Mouse (Mus musculus): ENCODE results near the gene Ppp4r2. TPM values are rescaled to one million over a fixed set of nuclear protein-coding genes. Genes with fewer than 3 reads are reported as not detected.

Ppp4r2 gene
- polyA plus RNA-seq, 1 experiment from 2014 or later: 26.6 TPM

DNA sequence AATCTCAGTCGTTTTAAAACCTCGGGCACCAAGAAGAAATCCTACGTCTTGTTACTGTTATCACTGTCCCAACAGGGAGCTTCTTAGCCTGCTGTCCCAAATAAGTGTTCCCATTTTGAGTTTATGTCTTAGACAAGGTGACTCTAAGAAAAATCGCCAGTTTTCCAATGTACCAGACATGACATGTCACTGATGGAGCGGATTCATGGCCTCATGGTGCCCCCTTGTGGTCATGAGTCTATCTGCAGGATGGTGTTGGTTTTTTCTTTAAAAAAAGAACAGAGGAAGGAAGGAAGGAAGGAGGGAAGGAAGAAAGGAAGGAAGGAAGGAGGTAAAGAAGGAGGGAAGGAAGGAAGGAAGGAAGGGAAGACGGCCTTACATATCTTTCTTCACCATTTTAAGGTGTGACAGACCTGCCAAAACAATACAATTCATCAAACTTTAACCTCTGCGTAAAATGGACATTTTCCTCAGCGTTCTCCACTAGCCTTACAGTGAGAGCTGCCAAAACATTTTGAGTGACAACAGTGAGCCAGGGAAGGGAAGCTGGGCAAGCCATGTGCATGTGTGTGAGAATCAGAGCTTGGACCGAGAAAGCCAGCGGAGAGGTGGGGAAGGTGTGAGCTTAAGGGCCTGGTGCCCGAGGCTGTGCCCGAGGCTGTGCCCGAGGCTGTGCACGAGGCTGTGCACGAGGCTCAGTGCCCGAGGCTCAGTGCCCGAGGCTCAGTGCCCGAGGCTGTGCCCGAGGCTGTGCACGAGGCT lies 42.6 kb downstream of the Ppp4r2 start:
- WGBS: 69% methylated on average over 20 of the region's 20 CpGs
- no peak overlapping the region for H3K4me3 ChIP-seq (replicated peaks; ENCODE audit: low read length)

DNA sequence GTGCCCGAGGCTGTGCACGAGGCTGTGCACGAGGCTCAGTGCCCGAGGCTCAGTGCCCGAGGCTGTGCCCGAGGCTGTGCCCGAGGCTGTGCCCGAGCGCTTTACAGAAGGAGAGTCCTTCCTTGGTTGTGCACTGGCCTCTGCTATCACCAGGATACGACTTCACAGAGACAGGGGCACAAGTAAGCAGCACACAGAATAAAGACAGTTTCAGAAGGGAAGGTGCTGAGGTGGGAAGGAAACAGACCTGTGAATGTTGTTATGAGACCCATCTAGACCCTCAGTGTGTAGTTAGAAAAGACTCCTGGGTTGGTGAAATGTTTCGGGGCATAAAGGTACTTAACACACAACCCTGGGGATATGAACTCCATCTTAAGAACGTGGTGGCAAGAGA lies 43.2 kb downstream of the Ppp4r2 start:
- DNase-seq (ENCODE audit: low spot score) (no peak), ATAC-seq (ENCODE audit: low FRiP score) (no peak)
- no peak overlapping the region for H3K4me3 ChIP-seq (replicated peaks; ENCODE audit: low read length)
- no peaks in the 10 kb centered on the region for H3K4me1 ChIP-seq (replicated peaks; ENCODE audit: control insufficient read depth, insufficient read depth, low read length)
- no peak overlapping the region for H3K9ac ChIP-seq
- no peaks in the 10 kb centered on the region for H3K9me3 ChIP-seq (ENCODE audit: control insufficient read depth, low read length)
- no peak overlapping the region for H3K4me2 ChIP-seq (replicated peaks)
- H3K36me3 ChIP-seq (replicated peaks; ENCODE audit: control insufficient read depth, insufficient read depth): no peaks in the 10 kb centered on the region
- WGBS: 86% methylated on average over 12 of the region's 12 CpGs
- no peak overlapping the region for H3K27ac ChIP-seq
- no peaks in the 10 kb centered on the region for H3K27me3 ChIP-seq (ENCODE audit: control insufficient read depth, insufficient read depth, low read length)

More for the DNA sequence above, 42.6 kb downstream of the Ppp4r2 start:
- DNase-seq (ENCODE audit: low spot score): peak; percentile 93
- no peaks in the 10 kb centered on the region for H3K27me3 ChIP-seq (ENCODE audit: control insufficient read depth, insufficient read depth, low read length)
- H3K9me3 ChIP-seq (ENCODE audit: control insufficient read depth, low read length): no peaks in the 10 kb centered on the region
- no peaks in the 10 kb centered on the region for H3K4me1 ChIP-seq (replicated peaks; ENCODE audit: control insufficient read depth, insufficient read depth, low read length)
- H3K36me3 ChIP-seq (replicated peaks; ENCODE audit: control insufficient read depth, insufficient read depth): no peaks in the 10 kb centered on the region
- ATAC-seq (ENCODE audit: low FRiP score): no peak; the same call in 1 of the 2 replicates
- H3K27ac ChIP-seq: no peak overlapping the region
- no peak overlapping the region for H3K9ac ChIP-seq
- no peak overlapping the region for H3K4me2 ChIP-seq (replicated peaks)

DNA sequence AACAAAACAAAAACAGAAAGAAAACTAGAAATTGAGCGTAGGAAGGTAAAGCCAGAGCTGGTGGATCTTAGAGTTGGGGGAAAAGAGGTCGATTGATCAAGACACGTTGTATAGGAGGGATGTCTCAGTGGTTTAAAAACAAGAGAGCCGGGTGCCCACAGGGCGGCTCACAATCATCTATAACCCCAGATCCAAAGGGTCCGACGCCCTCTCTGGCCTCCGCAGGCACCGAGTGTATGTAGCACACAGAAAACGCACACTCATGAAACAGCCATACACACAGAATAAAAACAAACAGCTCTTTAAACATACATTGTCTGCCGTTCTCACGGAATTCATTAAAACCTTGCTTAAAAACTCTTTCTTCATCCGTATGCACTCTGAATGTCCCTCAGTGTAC lies 45.1 kb downstream of the Ppp4r2 start:
- Histone ChIP-seq H3K27me3 (ENCODE audit: control insufficient read depth, insufficient read depth, low read length) (no peaks in the 10 kb centered on the region), H3K27ac (no peak overlapping the region), H3K4me1 (replicated peaks; ENCODE audit: control insufficient read depth, insufficient read depth, low read length) (no peaks in the 10 kb centered on the region), H3K9me3 (ENCODE audit: control insufficient read depth, low read length) (no peaks in the 10 kb centered on the region), H3K36me3 (replicated peaks; ENCODE audit: control insufficient read depth, insufficient read depth) (no peaks in the 10 kb centered on the region), H3K4me3 (replicated peaks; ENCODE audit: low read length) (no peak overlapping the region), H3K9ac (no peak overlapping the region), H3K4me2 (replicated peaks) (no peak overlapping the region)
- 82% methylated on average over 13 of the region's 13 CpGs for WGBS
- ATAC-seq (ENCODE audit: low FRiP score) (no peak), DNase-seq (ENCODE audit: low spot score) (no peak)

DNA sequence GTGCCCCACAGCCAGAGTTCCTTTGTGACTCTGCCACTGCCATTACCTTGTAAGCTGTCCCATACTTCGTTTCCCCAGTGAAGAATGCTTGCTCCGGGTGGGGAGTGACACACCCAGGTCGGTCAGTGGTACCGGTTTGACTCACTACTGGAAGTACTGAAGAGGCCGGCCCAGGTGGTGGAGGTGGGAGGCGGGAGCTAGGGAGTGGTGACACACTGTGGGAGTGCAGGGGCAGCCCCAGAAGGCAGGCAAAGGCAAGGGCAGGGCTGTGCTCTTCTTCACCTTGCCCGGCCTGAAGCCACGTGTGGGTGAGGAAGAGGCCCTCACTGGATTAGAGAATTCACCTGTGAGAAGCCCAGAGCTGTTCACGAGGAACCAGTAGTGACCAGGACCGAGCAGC lies 46.2 kb downstream of the Ppp4r2 start:
- no peak overlapping the region for H3K9ac ChIP-seq
- H3K9me3 ChIP-seq (ENCODE audit: control insufficient read depth, low read length): no peaks in the 10 kb centered on the region
- H3K27me3 ChIP-seq (ENCODE audit: control insufficient read depth, insufficient read depth, low read length): no peaks in the 10 kb centered on the region
- no peak for ATAC-seq (ENCODE audit: low FRiP score)
- no peak overlapping the region for H3K4me3 ChIP-seq (replicated peaks; ENCODE audit: low read length)
- no peaks in the 10 kb centered on the region for H3K4me1 ChIP-seq (replicated peaks; ENCODE audit: control insufficient read depth, insufficient read depth, low read length)
- no peak overlapping the region for H3K27ac ChIP-seq
- WGBS: 56% methylated on average over 10 of the region's 10 CpGs
- H3K4me2 ChIP-seq (replicated peaks): no peak overlapping the region
- H3K36me3 ChIP-seq (replicated peaks; ENCODE audit: control insufficient read depth, insufficient read depth): no peaks in the 10 kb centered on the region
- no peak for DNase-seq (ENCODE audit: low spot score)

DNA sequence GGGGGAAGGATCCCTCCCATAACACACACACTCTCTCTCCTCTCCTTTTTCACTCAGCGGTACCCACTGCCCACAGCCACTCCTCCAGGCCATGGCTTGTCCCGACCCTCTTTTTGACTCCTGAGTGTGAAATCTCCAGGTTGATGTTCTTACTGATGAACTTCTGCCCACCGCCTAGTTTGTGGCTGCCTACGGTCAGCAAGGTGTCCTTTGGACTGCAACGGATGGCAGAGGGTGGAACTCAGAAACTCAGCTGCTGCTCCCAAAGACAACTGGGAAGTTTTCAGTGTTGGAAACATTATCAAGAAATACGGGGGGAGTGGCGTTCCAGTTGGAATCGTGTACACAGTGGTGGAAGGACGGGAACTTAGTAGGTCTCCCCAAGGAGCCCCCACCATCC lies 48.2 kb downstream of the Ppp4r2 start:
- DNase-seq (ENCODE audit: low spot score) (no peak), ATAC-seq (ENCODE audit: low FRiP score) (no peak)
- Histone ChIP-seq H3K27ac (no peak overlapping the region), H3K9me3 (ENCODE audit: control insufficient read depth, low read length) (no peaks in the 10 kb centered on the region), H3K9ac (no peak overlapping the region), H3K4me2 (replicated peaks) (no peak overlapping the region), H3K4me3 (replicated peaks; ENCODE audit: low read length) (no peak overlapping the region), H3K4me1 (replicated peaks; ENCODE audit: control insufficient read depth, insufficient read depth, low read length) (no peaks in the 10 kb centered on the region), H3K36me3 (replicated peaks; ENCODE audit: control insufficient read depth, insufficient read depth) (no peaks in the 10 kb centered on the region), H3K27me3 (ENCODE audit: control insufficient read depth, insufficient read depth, low read length) (no peaks in the 10 kb centered on the region)
- 87% methylated on average over 9 of the region's 9 CpGs for WGBS

DNA sequence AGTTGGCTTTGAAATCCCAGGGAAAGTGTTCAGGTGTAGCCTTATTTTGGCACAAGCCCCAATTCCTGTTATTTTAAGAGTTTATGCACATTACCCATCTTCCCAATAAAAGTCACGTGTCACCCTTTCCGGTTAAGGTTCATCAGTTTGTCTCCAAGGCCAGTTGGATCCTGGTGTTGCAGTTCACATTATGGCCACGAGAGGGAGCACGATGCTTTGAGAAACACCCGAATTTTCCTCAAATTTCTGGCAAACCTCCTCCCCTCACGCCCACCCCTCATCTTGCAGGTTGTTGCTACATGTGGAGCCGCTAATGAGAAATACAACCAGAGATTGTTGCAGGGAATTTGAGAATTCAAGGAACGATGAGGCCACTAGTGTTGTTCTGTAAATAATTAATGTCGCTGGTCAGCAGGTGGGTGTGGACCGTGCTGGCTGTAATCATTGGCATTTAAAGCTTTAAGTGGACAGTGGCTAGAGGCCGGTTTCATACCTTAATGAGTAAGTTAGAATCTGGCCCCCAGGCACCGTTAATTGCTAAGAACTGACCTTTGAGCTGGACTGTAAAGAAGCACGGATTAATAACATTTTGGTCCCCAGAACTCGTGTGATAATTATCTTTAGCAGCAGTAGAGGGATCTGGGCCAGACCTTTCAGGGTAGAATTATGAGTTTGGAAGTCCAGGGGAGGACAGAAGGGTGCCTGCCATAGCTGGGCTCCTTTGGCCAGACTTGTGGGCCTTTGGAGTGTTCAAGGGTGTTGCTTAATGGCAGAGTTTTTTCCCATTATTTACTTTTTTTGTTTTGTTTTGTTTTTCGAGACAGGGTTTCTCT lies 49.2 kb downstream of the Ppp4r2 start:
- whole genome bisulfite sequencing: 19% methylated on average over 15 of the region's 15 CpGs
- H3K27me3 ChIP-seq (ENCODE audit: control insufficient read depth, insufficient read depth, low read length): no peaks in the 10 kb centered on the region
- no peaks in the 10 kb centered on the region for H3K4me1 ChIP-seq (replicated peaks; ENCODE audit: control insufficient read depth, insufficient read depth, low read length)
- no peak overlapping the region for H3K27ac ChIP-seq
- no peaks in the 10 kb centered on the region for H3K9me3 ChIP-seq (ENCODE audit: control insufficient read depth, low read length)
- H3K36me3 ChIP-seq (replicated peaks; ENCODE audit: control insufficient read depth, insufficient read depth): no peaks in the 10 kb centered on the region
- no peak overlapping the region for H3K4me3 ChIP-seq (replicated peaks; ENCODE audit: low read length)
- peak overlapping the region; percentile 40 for H3K4me2 ChIP-seq (replicated peaks)
- no peak overlapping the region for H3K9ac ChIP-seq
- DNase-seq (ENCODE audit: low spot score) (peak; percentile 91), ATAC-seq (ENCODE audit: low FRiP score) (no peak)

DNA sequence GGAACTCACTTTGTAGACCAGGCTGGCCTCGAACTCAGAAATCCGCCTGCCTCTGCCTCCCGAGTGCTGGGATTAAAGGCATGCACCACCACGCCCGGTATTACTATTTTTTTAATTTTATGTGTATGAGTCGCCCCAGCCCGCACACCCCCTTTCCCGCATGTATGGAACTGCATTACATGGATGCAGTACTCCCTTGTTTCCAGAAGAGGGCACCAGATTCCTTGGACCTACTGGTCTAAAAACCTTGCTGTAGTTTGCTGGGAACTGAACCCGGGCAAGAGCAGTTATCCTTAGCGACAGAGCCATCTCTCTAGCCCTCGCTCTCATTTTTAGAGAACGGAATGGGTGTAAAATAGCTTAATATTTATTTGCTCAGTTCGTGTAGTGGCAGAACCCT lies 49.8 kb downstream of the Ppp4r2 start:
- H3K4me2 ChIP-seq (replicated peaks): no peak overlapping the region
- WGBS: 59% methylated on average over 13 of the region's 13 CpGs
- no peaks in the 10 kb centered on the region for H3K9me3 ChIP-seq (ENCODE audit: control insufficient read depth, low read length)
- no peak overlapping the region for H3K4me3 ChIP-seq (replicated peaks; ENCODE audit: low read length)
- DNase-seq (ENCODE audit: low spot score) (no peak), ATAC-seq (ENCODE audit: low FRiP score) (no peak)
- H3K36me3 ChIP-seq (replicated peaks; ENCODE audit: control insufficient read depth, insufficient read depth): no peaks in the 10 kb centered on the region
- no peak overlapping the region for H3K27ac ChIP-seq
- H3K4me1 ChIP-seq (replicated peaks; ENCODE audit: control insufficient read depth, insufficient read depth, low read length): no peaks in the 10 kb centered on the region
- H3K9ac ChIP-seq: no peak overlapping the region
- H3K27me3 ChIP-seq (ENCODE audit: control insufficient read depth, insufficient read depth, low read length): no peaks in the 10 kb centered on the region

DNA sequence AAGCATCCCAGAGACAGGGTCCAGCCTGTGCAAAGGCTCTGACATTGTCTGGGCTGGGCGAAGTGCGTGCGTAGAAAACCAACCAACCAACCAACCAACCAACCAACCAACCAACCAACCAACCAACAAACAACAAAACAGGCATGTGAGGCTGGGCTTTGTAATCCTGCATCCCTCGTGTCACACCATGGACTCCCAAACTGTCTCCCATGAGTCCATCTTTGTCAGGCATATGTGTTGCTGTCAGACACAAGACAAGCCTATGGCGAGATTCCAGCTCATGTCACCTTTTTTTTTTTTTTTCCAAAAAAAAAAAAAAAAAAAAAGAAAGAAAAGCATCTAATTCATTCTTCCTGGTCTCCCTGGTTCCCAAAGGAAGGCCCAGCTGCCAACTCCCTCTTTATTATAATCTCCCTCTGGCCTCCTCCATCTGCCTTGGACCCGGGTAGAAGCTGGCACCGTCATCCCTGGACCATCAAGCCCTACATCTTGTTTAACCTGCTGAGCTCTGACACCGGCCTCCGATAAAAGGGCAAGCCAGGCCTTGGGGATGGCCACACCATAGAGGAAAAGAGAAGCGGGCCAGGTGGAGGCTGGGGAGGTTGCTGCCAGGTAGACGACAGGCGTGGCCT lies 51.3 kb downstream of the Ppp4r2 start:
- Histone ChIP-seq H3K27ac (no peak overlapping the region), H3K4me2 (replicated peaks) (no peak overlapping the region), H3K4me1 (replicated peaks; ENCODE audit: control insufficient read depth, insufficient read depth, low read length) (no peaks in the 10 kb centered on the region), H3K9me3 (ENCODE audit: control insufficient read depth, low read length) (no peaks in the 10 kb centered on the region), H3K36me3 (replicated peaks; ENCODE audit: control insufficient read depth, insufficient read depth) (no peaks in the 10 kb centered on the region), H3K27me3 (ENCODE audit: control insufficient read depth, insufficient read depth, low read length) (no peaks in the 10 kb centered on the region), H3K9ac (no peak overlapping the region), H3K4me3 (replicated peaks; ENCODE audit: low read length) (no peak overlapping the region)
- ATAC-seq (ENCODE audit: low FRiP score): peak; percentile 39; the same call in 1 of the 2 replicates
- whole genome bisulfite sequencing: 59% methylated on average over 12 of the region's 12 CpGs
- DNase-seq (ENCODE audit: low spot score): no peak

DNA sequence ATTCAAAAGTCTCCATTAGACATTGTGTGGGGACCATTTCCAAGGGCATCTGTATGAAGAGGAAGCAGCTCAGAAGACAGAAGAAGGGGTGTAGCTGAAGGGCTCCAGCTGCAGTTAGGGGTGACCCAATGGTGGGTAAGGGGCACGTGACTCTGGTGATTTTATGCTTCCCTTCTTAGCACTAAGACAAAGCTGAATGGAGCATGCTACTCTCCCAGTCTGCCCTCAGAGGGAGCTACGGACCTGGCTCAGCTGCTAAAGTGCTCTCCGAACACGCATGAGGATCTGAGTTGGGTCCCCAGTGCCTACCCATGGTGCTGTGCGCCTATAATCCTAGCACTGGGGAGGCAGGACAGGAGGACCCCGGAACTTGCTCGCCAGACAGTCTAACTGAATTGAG lies 52.0 kb downstream of the Ppp4r2 start:
- no peaks in the 10 kb centered on the region for H3K9me3 ChIP-seq (ENCODE audit: control insufficient read depth, low read length)
- ATAC-seq (ENCODE audit: low FRiP score) (peak; percentile 36; the same call in 1 of the 2 replicates), DNase-seq (ENCODE audit: low spot score) (no peak)
- no peaks in the 10 kb centered on the region for H3K4me1 ChIP-seq (replicated peaks; ENCODE audit: control insufficient read depth, insufficient read depth, low read length)
- H3K36me3 ChIP-seq (replicated peaks; ENCODE audit: control insufficient read depth, insufficient read depth): no peaks in the 10 kb centered on the region
- no peak overlapping the region for H3K4me2 ChIP-seq (replicated peaks)
- H3K4me3 ChIP-seq (replicated peaks; ENCODE audit: low read length): no peak overlapping the region
- H3K9ac ChIP-seq: no peak overlapping the region
- no peak overlapping the region for H3K27ac ChIP-seq
- WGBS: 52% methylated on average over 7 of the region's 7 CpGs
- no peaks in the 10 kb centered on the region for H3K27me3 ChIP-seq (ENCODE audit: control insufficient read depth, insufficient read depth, low read length)
